Mouse (Mus musculus) forebrain, postnatal 0 days (tissue): ENCODE data around the gene Anks3. TPM values are rescaled to one million over a fixed set of nuclear protein-coding genes. Genes with fewer than 3 reads are reported as not detected.

ENCODE experiments used
- ATAC-seq: fragments of 200-750 bp; cut with Nextera tagmentation; 2 replicates; pipeline ENCODE4 v1.8.0; 2017; ENCODE audit warnings: mild to moderate bottlenecking, moderate library complexity
- DNase-seq: peaks from one replicate; pipeline ENCODE4 v3.0.0-alpha.2; 2015
- H3K27ac ChIP-seq: fragments of 300-500 bp; sonication (generic); 2 replicates; pipeline ENCODE4 v1.5.1; 2014; ENCODE audit warnings: low read depth, mild to moderate bottlenecking, antibody characterized with exemption, low read length, moderate library complexity, mixed read lengths
- H3K27me3 ChIP-seq: fragments of 300-500 bp; sonication (generic); 2 replicates; pipeline ENCODE4 v1.6.1; 2014; ENCODE audit warnings: mild to moderate bottlenecking, low read length, mixed read lengths; ENCODE audit not compliant: insufficient read depth
- H3K36me3 ChIP-seq: fragments of 300-500 bp; sonication (generic); 2 replicates; pipeline ENCODE4 v1.6.1; 2014; ENCODE audit warnings: mild to moderate bottlenecking, moderate library complexity; ENCODE audit not compliant: insufficient read depth
- H3K4me1 ChIP-seq: fragments of 300-500 bp; sonication (generic); 2 replicates; pipeline ENCODE4 v1.6.1; 2014; ENCODE audit warnings: antibody characterized with exemption; ENCODE audit not compliant: insufficient read depth
- H3K4me2 ChIP-seq: fragments of 300-500 bp; sonication (generic); 2 replicates; pipeline ENCODE4 v1.6.1; 2014; ENCODE audit warnings: low read depth, mild to moderate bottlenecking, moderate library complexity
- H3K4me3 ChIP-seq: fragments of 300-500 bp; sonication (generic); 2 replicates; pipeline ENCODE4 v1.5.1; 2014; ENCODE audit warnings: low read depth, low read length, mixed read lengths
- H3K9ac ChIP-seq: fragments of 300-500 bp; sonication (generic); 2 replicates; pipeline ENCODE4 v1.6.1; 2014; ENCODE audit warnings: mild to moderate bottlenecking
- H3K9me3 ChIP-seq: fragments of 300-500 bp; sonication (generic); 2 replicates; pipeline ENCODE4 v1.6.1; 2016; ENCODE audit warnings: low read length
- CTCF ChIP-seq: sonication (generic); IDR thresholded peaks from 2 replicates; pipeline ENCODE4 v1.5.1; 2016; ENCODE audit warnings: antibody characterized with exemption, control low read depth, low read depth
- WGBS: fragments of 180-500 bp; shearing (Covaris S2); extraction: QIAGEN DNeasy Blood & Tissue Kit; methylation state at CpG from one replicate; pipeline ENCODE4 v1.1.7; 2014; 5-methylcytosine and 5-hydroxymethylcytosine counted together
- polyA plus RNA-seq: library from polyadenylated mRNA; unstranded; fragments of >200 nt; fragmentation: Nextera tagmentation; extraction: Ambion mirVana; gene quantifications from 2 replicates; pipeline ENCODE4 v1.2.1, GENCODE M21; 2015
- total RNA-seq: library from RNA; depleted of rRNA; stranded (reverse); fragments of >200 nt; gene quantifications from 2 replicates; pipeline ENCODE4 v1.2.3, GENCODE M21; 2014

Gene Anks3
- total and polyA plus RNA-seq, 2 experiments from 2014 or later, result 37.6 to 55.6 TPM

GRCm38 (mm10) chr16:5008076-5008475, 44.1 kb upstream of the Anks3 start:
- H3K4me2 ChIP-seq, result no peak overlapping the region
- 0 out of 2 replicates have a peak, but pooled peaks cover 4% of the 10 kb centered on the region for H3K4me1 ChIP-seq
- H3K9me3 ChIP-seq, result no peaks in the 10 kb centered on the region
- no peak overlapping the region for H3K9ac ChIP-seq
- H3K4me3 ChIP-seq, result no peak overlapping the region
- ATAC-seq (no peak), DNase-seq (no peak)
- H3K27me3 ChIP-seq, result no peaks in the 10 kb centered on the region
- WGBS, result 85% methylated on average over 12 of the region's 12 CpGs
- TF ChIP-seq CTCF, result no peak
- no peak overlapping the region for H3K27ac ChIP-seq
- H3K36me3 ChIP-seq, result 0 out of 2 replicates have a peak, but pooled peaks cover 6% of the 10 kb centered on the region

- H3K27ac ChIP-seq, result no peak overlapping the region
- H3K4me1 ChIP-seq, result 0 out of 2 replicates have a peak, but pooled peaks cover 4% of the 10 kb centered on the region
- no peaks in the 10 kb centered on the region for H3K9me3 ChIP-seq
- no peak for TF ChIP-seq CTCF
- H3K4me2 ChIP-seq, result no peak overlapping the region
- H3K9ac ChIP-seq, result no peak overlapping the region
- no peaks in the 10 kb centered on the region for H3K27me3 ChIP-seq
- WGBS, result 60% methylated on average over 6 of the region's 6 CpGs
- 0 out of 2 replicates have a peak, but pooled peaks cover 6% of the 10 kb centered on the region for H3K36me3 ChIP-seq
- ATAC-seq (no peak), DNase-seq (no peak)
- H3K4me3 ChIP-seq, result no peak overlapping the region
Observed at GRCm38 (mm10) chr16:5007492-5007891, 43.5 kb upstream of the Anks3 start.

- no peak for DNase-seq
Observed at GRCm38 (mm10) chr16:5007067-5007466, 43.1 kb upstream of the Anks3 start, which contains the start of gene Smim22. TSS of gene Smim22 (plus strand) at chr16:5007288.

GRCm38 (mm10) chr16:5000611-5001010, 36.6 kb upstream of the Anks3 start:
- no peak overlapping the region for H3K4me3 ChIP-seq
- H3K4me2 ChIP-seq, result no peak overlapping the region
- H3K9ac ChIP-seq, result no peak overlapping the region
- no peaks in the 10 kb centered on the region for H3K4me1 ChIP-seq
- no peaks in the 10 kb centered on the region for H3K9me3 ChIP-seq
- no peak for TF ChIP-seq CTCF
- DNase-seq (no peak), ATAC-seq (no peak)
- no peaks in the 10 kb centered on the region for H3K27me3 ChIP-seq
- no peaks in the 10 kb centered on the region for H3K36me3 ChIP-seq
- WGBS, result 64% methylated on average over 3 of the region's 3 CpGs
- H3K27ac ChIP-seq, result no peak overlapping the region

More at GRCm38 (mm10) chr16:5007067-5007466, 43.1 kb upstream of the Anks3 start, which contains the start of gene Smim22:
- Histone ChIP-seq H3K27me3 (no peaks in the 10 kb centered on the region), H3K27ac (no peak within 1 kb of the TSS), H3K9ac (no peak within 1 kb of the TSS), H3K4me1 (no peaks in the 10 kb centered on the region), H3K36me3 (0 out of 2 replicates have a peak, but pooled peaks cover 6% of the 10 kb centered on the region), H3K9me3 (no peaks in the 10 kb centered on the region), H3K4me2 (no peak within 1 kb of the TSS), H3K4me3 (no peak within 1 kb of the TSS)
- whole genome bisulfite sequencing, result 59% methylated on average over 5 of the region's 5 CpGs
- no peak for TF ChIP-seq CTCF
- ATAC-seq, result no peak

GRCm38 (mm10) chr16:4998984-4999383, 35.0 kb upstream of the Anks3 start:
- TF ChIP-seq CTCF, result no peak
- no peaks in the 10 kb centered on the region for H3K4me1 ChIP-seq
- no peak for DNase-seq
- no peaks in the 10 kb centered on the region for H3K9me3 ChIP-seq
- H3K4me2 ChIP-seq, result no peak overlapping the region
- H3K27ac ChIP-seq, result no peak overlapping the region
- H3K9ac ChIP-seq, result no peak overlapping the region
- ATAC-seq, result no peak
- no peaks in the 10 kb centered on the region for H3K27me3 ChIP-seq
- 77% methylated on average over 1 of the region's 1 CpGs for WGBS
- no peak overlapping the region for H3K4me3 ChIP-seq
- H3K36me3 ChIP-seq, result no peaks in the 10 kb centered on the region

GRCm38 (mm10) chr16:4997553-4997952, 33.5 kb upstream of the Anks3 start, which contains the start of gene Sept12:
TSS of gene Sept12 (minus strand) at chr16:4997852.
- Histone ChIP-seq H3K27ac (no peak within 1 kb of the TSS), H3K4me1 (no peaks in the 10 kb centered on the region), H3K27me3 (no peaks in the 10 kb centered on the region), H3K4me2 (no peak within 1 kb of the TSS), H3K9ac (no peak within 1 kb of the TSS), H3K4me3 (no peak within 1 kb of the TSS), H3K36me3 (no peaks in the 10 kb centered on the region), H3K9me3 (no peaks in the 10 kb centered on the region)
- ATAC-seq, result no peak
- no peak for TF ChIP-seq CTCF
- DNase-seq, result no peak
- 63% methylated on average over 3 of the region's 3 CpGs for WGBS

- Histone ChIP-seq H3K4me1 (no peaks in the 10 kb centered on the region), H3K36me3 (no peaks in the 10 kb centered on the region), H3K27ac (no peak overlapping the region), H3K9me3 (no peaks in the 10 kb centered on the region), H3K4me2 (no peak overlapping the region), H3K9ac (no peak overlapping the region), H3K4me3 (no peak overlapping the region), H3K27me3 (no peaks in the 10 kb centered on the region)
- 70% methylated on average over 4 of the region's 4 CpGs for WGBS
- no peak for TF ChIP-seq CTCF
- ATAC-seq (no peak), DNase-seq (no peak)
Observed at GRCm38 (mm10) chr16:4993276-4993675, 29.3 kb upstream of the Anks3 start.

GRCm38 (mm10) chr16:4984717-4985116, 20.7 kb upstream of the Anks3 start:
- WGBS, result 92% methylated on average over 12 of the region's 12 CpGs
- ATAC-seq (no peak), DNase-seq (no peak)
- no peak overlapping the region for H3K27ac ChIP-seq
- no peaks in the 10 kb centered on the region for H3K27me3 ChIP-seq
- H3K9ac ChIP-seq, result no peak overlapping the region
- no peaks in the 10 kb centered on the region for H3K9me3 ChIP-seq
- H3K4me1 ChIP-seq, result no peaks in the 10 kb centered on the region
- no peaks in the 10 kb centered on the region for H3K36me3 ChIP-seq
- TF ChIP-seq CTCF, result no peak
- no peak overlapping the region for H3K4me2 ChIP-seq
- H3K4me3 ChIP-seq, result no peak overlapping the region
